Mouse (Mus musculus): ENCODE results near the gene AI661453.

Gene AI661453

GRCm38 (mm10) chr17:47468063-47468462, 31.6 kb downstream of the AI661453 start:
- DNase-seq: peak; percentile 29

GRCm38 (mm10) chr17:47468466-47468865, 32.1 kb downstream of the AI661453 start:
- DNase-seq: peak; percentile 28

DNA sequence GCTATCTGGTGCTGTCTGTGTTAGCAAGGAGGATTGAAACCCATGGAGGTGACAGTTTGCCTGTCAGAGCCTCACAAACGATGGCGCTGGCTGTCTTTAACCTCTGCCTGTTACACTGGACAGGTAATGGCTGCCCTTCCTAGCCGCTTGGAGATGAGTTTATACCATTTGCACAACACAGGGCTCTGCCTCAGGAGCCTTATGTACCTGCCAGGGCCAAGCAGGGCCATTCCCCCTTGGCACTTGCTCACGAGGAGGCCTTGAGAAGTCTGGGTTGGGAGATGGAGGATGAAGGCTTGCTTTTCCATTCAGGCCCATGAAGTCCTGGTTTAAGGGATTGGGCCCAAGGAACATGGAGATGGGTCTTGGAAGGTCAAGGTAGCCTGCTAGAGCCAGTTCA, 33.2 kb downstream of the AI661453 start:
- DNase-seq: peak; percentile 51

GRCm38 (mm10) chr17:47470121-47470520, 33.7 kb downstream of the AI661453 start:
- peak; percentile 86 for DNase-seq

DNA sequence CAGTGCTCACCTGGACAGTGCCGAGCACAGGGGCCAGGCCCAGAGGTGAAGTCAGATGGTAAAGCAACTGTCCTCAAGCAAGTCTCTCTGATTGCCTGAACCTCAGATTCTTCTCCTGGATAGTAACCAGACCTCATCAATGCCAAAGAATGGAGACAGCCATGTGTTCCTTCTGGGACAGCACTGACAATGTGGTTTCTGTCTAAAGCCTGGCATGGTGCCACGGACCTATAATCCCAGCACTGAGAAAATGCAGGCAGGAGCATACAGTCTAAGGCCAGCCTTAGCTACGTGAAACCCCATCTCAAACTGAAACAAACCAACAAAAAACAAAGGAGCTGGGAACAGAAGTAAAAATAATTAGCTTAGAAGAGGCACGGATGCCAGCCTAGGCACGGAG, 34.3 kb downstream of the AI661453 start:
- peak; percentile 85 for DNase-seq

GRCm38 (mm10) chr17:47472435-47473350, 36.3 kb downstream of the AI661453 start:
- no peak for DNase-seq

DNA sequence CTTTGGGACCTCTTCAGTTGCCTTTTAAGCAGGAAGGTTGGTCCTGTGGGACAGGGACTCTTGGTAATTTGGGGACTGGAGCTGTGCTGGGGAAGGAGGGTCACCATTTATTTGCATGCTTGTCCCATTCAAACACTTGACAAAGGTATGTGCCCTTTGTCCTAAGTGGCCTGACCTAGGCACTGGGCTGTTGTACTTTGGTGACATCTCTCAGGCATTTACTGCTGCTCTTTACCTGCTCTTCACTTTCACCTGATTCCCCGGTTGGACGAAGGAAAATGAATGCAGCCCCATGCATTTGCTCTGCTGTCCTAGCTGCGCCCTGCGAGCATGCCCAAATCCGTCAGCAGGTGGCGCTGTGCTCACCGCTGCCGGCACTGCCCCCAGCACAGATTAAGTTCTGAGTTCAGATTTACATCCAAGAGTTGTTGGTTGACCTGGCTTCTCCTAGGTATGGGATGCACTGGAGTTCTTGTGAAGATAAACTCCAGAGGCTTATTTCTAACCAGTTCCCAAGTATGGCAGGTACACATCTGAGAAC, 37.1 kb downstream of the AI661453 start:
- DNase-seq: no peak

DNA sequence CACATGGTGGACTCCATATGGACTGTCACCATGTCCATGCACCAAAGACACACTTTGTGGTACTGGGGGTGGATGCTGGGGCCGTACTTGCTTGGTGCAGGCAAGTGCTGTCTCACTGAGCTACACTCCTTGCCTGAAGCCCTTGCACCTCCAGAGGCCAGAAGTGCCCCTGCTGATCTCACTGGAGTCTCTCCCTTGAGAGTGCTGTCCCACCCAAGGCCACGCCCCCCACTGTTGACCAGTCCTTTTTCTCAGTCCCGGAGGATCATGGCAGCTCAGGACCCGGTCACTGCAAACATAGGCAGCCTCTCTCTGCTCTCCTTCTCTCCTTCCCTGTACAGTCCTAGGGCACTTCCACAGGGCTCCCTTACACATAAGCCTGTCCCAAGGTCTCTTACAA, 37.8 kb downstream of the AI661453 start:
- DNase-seq: no peak

DNA sequence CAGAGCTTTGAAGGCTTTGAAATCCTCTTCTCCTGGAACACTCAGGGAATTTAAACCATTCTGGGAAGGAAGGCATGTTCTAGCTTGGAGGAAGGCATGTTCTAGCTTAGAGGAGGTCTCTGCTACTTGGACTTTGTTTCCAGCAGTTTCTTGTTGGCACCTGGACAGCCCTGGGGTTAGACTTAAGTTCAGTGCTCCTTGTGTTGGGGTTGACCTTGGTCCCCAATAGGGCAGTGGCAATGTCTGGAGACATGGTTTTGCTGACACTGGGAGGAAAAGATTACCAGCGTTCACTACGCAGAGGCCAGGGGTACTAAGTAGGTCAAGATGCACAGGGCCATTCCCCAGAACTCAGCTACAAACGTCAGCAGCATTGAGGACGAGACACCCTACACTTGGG, 38.8 kb downstream of the AI661453 start:
- no peak for DNase-seq

DNA sequence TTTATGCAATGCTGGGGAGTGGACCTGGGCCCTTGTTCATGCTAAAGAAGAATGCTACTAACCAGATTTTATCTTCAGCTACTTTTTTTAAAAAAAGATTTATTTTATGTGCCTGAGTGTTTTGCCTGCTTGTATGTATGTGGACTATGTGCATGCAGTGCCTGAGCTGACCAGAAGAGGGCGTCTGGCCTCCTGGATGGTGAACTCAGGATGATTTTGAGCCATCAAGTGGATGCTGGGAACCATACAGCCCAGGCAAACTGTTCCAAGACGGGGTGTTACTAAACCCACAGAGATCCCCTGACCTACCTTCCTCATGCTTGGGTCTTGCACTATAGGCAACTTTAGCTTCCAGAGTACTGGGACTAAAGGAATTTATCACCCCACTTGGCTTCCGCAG, 39.3 kb downstream of the AI661453 start:
- no peak for DNase-seq

DNA sequence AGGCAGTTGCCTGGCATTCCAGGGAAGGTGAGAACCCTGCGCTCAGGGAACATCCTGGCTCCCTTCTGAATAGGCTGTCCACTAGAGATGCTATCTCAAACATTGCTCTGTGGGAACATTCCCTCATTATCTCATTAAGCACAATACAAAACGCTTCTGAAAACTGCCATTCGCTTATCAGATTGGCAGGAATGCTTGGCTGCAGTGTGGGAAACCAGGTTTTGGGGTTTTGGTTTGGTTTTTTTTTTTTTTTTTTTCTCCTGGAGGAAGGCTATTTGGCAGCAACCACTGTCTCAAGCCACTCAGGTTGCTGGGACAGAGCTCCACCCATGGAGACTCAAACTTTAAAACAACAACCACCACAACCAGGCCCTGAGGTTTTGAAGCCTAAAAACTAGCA, 43.5 kb downstream of the AI661453 start:
- no peak for DNase-seq

- no peak for DNase-seq
Measured at GRCm38 (mm10) chr17:47482401-47482800, 46.0 kb downstream of the AI661453 start.

GRCm38 (mm10) chr17:47484241-47484921, 48.0 kb downstream of the AI661453 start:
- DNase-seq: no peak

DNA sequence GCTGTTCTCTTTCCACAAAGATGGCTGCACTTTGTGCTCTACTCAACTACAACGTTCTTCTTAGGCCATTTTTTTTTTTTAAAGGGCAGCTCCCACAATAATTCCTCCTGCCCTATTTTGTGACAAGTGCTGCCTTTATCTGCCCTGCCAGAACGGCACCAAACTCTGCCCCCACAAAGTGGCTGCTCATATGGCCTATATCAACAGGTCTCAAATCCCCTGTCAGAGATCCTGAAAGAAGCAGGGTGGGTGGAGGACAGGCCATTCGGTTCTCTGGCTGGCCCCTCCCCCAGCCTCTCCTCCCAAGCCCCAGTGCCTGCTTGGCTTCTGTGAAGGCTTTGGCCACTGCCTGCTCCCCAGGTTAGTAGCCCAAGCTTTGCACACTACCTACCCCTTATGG, 48.6 kb downstream of the AI661453 start:
- DNase-seq: no peak

GRCm38 (mm10) chr17:47485791-47486190, 49.4 kb downstream of the AI661453 start:
- DNase-seq: no peak

DNA sequence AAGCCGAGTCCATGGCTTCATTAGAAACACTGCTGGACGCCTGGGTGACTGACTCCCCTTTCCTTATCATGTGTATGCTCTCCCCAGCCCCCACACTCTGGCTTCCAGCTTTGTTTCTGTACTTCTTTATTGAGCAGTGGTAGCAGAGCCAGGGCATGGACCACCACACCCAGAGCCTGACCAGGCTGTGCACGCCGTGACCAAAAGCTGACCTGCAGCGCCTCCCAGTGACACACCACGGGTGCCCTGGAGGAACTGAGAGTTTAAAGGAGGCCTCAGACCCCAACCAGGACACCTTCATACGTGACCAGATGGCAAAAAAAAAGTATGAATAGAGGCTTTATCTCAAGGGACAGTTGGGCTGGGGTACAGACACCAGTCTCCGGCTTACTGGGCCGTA, 54.4 kb downstream of the AI661453 start:
- no peak for DNase-seq

GRCm38 (mm10) chr17:47492731-47493130, 56.3 kb downstream of the AI661453 start:
- no peak for DNase-seq

DNA sequence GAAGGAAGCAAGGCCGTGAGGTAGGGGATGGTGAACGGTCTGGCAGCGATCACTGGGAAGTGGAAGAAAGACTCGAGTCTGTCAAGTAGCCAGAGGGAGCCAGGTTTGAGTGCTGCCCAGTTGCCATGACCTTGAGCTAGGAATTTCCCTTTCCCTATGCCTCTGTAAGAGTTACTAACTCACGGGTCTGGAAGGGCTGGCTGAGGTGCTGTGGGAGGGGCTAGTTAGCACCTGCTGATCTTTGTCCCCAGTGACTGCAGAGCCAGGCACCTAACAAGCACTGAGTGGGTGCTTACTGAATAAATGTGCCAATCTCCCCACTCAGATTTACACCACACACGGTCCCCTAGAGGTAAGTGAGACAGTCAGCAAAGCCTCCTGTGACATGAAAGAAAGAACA, 57.2 kb downstream of the AI661453 start:
- DNase-seq: no peak

- no peak for DNase-seq
Measured at GRCm38 (mm10) chr17:47494132-47494531, 57.7 kb downstream of the AI661453 start.

DNA sequence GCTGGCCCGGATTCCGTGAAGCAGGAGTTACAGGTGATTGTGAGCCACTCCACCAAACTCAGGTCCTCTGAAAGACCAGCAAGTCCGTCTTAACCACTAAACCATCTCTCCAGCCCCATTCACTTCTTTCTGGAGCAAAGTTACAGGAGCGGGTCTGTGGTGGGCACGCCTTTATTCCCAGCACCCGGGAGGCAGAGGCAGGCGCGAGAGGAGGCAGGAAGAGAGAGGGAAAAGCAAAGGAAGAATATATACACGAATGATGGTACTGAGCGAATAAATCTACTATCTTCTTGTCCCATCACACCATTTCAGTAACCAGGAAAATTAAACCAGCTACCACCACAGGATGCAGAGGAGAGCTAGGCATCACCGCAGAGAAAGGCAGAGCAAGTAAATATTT, 65.1 kb downstream of the AI661453 start:
- DNase-seq: no peak

GRCm38 (mm10) chr17:47501946-47502706, 65.7 kb downstream of the AI661453 start, which contains the start of gene Taf8:
Taf8 (minus strand) TSS chr17:47502292.
- peak; percentile 88 for DNase-seq

GRCm38 (mm10) chr17:47502707-47503045, 66.3 kb downstream of the AI661453 start:
- peak; percentile 37 for DNase-seq

GRCm38 (mm10) chr17:47503689-47504088, 67.3 kb downstream of the AI661453 start:
- DNase-seq: no peak

All from cerebellum, adult 11-12 months (tissue).